Mouse (Mus musculus): ENCODE data around the gene Cand2.
A peak's percentile ranks its signal among the peaks of the same experiment; 100 is the strongest.

Cand2 gene

DNA sequence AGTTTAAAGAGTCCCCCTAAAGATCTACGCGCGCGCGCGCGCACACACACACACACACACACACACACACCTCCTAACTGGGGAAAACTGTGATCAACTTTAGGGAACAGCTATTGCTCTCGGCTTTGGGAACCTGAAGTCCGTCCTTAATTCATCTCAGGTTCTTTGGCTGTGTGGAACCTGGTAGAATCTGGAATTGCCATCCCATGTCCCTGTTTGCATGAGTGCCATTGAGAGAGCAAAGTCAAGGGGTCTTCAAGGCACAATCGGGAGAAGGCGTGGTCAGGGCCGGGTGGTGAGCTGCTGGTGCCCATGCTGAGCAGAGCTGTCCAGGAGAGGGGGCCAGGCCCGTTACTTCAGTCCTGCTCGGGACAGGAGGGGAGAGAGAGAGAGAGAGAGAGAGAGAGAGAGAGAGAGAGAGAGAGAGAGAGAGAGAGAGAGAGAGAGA lies 348 bp upstream of the Cand2 start:
- DNase-seq (ENCODE audit: low read depth, low spot score): peak; percentile 64

GRCm38 (mm10) chr6:115775838-115776237 lies 1.5 kb downstream of the Cand2 start:
- DNase-seq (ENCODE audit: low read depth, low spot score): no peak

GRCm38 (mm10) chr6:115776363-115776762 lies 2.0 kb downstream of the Cand2 start:
- no peak for DNase-seq (ENCODE audit: low read depth, low spot score)

- peak; percentile 61 for DNase-seq (ENCODE audit: low read depth, low spot score)
Observed at GRCm38 (mm10) chr6:115782781-115783180, 8.4 kb downstream of the Cand2 start.

GRCm38 (mm10) chr6:115791016-115791415 lies 16.7 kb downstream of the Cand2 start:
- DNase-seq (ENCODE audit: low read depth, low spot score): peak; percentile 50

DNA sequence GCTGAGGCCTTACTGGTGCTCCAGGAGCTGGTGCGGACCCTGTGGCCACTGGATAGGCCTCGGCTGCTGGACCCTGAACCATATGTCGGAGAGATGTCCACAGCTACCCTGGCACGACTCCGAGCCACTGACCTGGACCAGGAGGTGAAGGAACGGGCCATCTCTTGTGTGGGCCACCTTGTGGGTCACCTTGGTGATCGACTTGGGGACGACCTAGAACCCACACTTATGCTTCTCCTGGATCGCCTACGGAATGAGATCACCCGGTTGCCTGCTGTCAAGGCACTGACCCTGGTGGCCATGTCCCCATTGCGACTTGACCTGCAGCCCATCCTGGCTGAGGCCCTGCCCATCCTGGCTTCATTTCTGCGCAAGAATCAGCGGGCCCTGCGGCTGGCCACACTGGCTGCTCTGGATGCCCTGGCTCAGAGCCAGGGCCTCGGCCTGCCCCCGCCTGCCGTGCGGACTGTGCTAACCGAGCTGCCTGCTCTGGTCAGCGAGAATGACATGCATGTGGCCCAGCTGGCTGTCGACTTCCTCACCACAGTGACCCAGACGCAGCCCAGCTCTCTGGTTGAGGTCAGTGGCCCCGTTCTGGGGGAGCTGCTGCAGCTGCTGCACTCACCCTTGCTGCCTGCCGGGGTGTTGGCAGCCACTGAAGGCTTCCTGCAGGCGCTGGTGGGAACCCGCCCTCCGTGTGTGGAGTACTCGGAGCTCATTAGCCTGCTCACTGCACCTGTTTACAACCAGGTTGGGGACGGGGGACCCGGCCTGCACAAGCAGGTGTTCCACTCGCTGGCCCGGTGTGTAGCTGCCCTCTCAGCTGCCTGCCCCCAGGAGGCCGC lies 17.7 kb downstream of the Cand2 start:
- DNase-seq (ENCODE audit: low read depth, low spot score): no peak

DNA sequence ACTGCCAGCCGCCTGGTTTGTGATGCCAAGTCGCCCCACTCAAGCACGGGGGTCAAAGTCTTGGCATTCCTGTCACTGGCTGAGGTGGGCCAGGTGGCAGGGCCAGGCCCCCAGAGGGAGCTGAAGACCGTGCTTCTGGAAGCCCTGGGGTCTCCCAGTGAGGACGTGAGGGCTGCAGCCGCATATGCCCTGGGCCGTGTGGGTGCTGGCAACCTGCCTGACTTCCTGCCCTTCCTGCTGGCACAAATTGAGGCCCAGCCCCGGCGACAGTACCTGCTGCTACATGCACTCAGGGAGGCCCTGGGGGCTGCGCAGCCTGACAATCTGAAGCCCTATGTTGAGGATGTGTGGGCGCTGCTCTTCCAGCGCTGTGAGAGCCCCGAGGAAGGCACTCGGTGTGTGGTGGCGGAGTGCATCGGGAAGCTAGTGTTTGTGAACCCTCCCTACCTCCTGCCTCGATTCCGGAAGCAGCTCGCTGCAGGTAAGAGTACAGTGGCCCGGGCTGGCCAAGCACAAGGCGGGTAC lies 18.4 kb downstream of the Cand2 start:
- DNase-seq (ENCODE audit: low read depth, low spot score): no peak

GRCm38 (mm10) chr6:115801811-115802210 lies 27.5 kb downstream of the Cand2 start:
- no peak for DNase-seq (ENCODE audit: low read depth, low spot score)

DNA sequence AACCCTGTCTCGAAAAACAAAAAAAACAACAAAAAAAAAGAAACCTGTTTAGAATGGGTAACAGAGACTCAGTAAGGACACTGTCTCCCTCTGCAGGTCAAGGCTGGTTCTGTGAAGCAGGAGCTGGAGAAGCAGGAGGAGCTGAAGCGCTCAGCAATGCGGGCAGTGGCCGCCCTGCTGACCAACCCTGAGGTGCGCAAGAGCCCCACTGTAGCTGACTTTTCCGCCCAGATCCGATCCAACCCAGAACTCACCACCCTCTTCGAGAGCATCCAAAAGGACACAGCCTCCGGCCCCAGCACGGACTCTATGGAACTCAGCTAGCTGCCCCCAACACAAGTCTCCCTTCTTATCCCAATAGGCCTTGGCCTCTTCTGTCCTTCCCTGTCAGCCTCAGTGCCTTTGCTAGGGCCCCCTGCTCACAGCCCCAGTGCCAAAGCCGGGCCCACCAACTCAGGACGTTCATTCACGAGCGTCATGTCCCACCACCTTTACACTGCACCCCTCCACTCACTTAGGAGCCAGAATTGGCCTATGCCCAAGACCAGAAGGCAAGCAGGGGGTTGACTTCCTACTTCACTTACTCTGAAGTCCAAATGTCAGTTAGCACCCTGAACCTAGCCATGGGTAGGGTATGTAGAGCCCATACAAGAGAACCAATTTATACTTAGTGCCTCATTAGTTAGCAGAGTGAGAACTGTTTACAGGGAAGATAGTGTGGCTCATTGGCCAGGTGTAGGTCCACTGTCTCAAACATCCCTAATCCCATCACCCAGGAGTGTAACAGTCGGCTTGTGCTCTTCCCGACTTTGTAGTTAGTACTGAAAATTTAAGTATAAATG lies 29.4 kb downstream of the Cand2 start:
- DNase-seq (ENCODE audit: low read depth, low spot score): peak; percentile 87

DNA sequence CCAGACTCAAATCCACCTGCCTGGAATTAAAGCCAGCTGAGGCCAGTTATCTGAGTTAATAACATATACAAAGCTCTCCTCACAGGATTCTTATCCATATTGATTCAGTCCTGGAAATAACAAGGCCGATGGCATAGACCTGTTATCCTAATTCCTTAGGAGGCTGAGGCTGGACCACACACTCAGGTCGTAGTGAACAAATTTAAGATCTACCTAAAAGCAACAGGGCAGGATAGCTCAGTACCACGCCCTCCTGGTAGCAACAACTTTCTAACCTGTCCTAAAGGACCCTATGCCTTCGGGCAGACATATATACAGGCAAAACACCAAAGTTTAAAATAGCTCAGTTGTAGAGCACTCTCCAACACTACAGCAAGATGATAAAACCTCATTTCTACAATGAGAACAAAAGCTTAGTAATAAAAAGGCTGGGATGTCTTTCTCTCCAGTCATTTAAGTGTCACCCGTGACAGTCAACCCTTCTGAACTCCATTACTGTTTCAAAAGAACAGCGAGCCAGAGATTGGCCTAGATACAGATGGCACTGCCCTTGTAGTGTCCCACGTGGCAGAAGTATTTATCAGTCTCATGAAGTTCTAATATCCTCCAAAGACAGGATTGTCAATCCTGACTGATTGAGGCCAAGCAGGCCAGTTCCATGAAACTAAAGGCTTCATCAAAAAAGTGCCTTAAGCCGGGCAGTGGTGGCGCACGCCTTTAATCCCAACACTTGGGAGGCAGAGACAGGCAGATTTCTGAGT lies 30.3 kb downstream of the Cand2 start:
- peak; percentile 64 for DNase-seq (ENCODE audit: low read depth, low spot score)

- no peak for DNase-seq (ENCODE audit: low read depth, low spot score)
Observed at GRCm38 (mm10) chr6:115807464-115808195, 33.3 kb downstream of the Cand2 start.

- DNase-seq (ENCODE audit: low read depth, low spot score): no peak
Observed at GRCm38 (mm10) chr6:115808196-115808487, 33.8 kb downstream of the Cand2 start.

DNA sequence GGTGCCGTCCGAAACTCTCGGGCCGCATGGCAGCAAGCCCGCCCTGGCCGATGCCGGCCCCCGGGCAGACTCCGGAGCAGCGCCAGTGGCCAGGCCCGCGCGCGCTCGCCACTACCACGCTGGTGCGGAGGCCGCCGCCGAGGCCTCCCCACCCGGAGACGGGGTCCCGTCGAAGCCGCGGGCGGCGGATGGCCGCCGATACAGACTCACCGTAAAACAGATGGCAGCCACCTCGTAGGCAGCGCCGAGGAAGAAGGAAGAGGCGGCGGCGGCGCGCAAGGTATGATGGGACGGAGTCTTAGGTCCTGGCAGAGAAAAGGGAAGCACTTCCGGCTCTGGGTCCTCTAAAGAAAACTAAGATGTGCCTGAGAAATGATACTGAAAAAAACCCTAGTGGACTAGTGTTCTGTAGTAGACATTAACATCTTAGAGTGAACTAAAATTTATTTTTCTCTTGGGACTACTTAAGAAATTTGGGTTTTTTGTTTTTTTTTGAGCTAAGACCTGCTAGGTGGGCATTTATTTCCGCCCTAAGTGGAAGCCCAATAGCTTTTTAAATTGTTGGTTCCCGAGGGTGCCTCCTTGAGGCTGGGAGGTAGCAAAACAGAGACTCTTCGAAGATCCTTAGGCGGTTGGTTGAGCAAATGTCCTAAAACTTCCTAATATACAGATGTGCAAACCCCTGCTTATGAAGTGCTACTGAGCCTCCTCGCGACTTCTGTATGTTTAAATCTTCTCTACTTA lies 34.3 kb downstream of the Cand2 start, which contains the start of gene Rpl32:
Rpl32 (minus strand) TSS at position 260 of the 744 bp plus-strand sequence.
- peak; percentile 93 for DNase-seq (ENCODE audit: low read depth, low spot score)

- DNase-seq (ENCODE audit: low read depth, low spot score): peak; percentile 80
Observed at GRCm38 (mm10) chr6:115811606-115812005, 37.3 kb downstream of the Cand2 start.

- DNase-seq (ENCODE audit: low read depth, low spot score): peak; percentile 77
Observed at GRCm38 (mm10) chr6:115814104-115814503, 39.8 kb downstream of the Cand2 start.

- DNase-seq (ENCODE audit: low read depth, low spot score): no peak
Observed at GRCm38 (mm10) chr6:115815041-115815440, 40.7 kb downstream of the Cand2 start.

DNA sequence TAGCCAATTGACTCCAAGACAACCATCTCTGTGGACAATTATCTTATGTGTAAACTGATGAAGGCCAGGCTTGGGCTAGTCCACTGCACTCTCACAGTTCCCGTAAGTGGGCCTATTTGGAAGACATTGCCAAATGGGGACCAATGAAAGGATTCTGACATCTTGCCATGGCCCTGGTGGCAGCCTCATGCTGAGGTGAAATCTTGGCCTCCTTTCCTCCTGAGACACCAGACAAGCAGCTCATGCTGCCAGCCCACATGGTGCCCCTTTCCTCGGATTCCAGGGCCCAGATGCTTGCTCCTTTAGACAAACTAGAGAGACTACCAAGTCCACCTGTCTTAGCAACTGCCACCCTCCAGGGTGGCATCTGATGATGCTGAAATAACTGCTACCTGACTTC lies 43.8 kb downstream of the Cand2 start:
- no peak for DNase-seq (ENCODE audit: low read depth, low spot score)

- DNase-seq (ENCODE audit: low read depth, low spot score): no peak
Observed at GRCm38 (mm10) chr6:115821216-115821993, 47.1 kb downstream of the Cand2 start.

DNA sequence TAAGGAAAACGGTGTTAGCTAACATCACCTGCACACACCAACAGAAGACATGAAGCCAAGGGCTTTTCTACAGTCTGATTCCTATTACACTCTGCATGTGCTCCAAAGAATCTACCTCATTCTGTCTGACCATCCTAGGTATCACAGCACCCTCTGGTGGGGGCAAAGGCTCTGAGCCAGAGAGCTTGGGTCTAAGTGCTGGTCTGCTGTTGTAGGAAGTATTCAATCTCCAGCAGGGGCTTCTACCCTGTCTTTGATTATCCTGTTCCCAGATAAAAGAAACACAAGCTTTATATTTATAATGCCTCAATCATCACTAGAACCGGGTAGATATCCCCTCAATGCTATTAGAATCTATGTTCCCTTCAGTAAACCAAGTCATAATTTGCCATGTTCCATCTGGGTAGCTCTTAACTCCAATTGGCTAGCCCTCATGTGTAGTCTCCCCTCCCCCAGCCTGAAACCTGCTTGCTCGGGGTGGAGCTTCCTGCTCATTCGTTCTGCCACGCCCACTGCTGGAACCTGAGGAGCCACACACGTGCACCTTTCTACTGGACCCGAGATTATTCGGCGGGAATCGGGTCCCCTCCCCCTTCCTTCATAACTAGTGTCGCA lies 49.6 kb downstream of the Cand2 start:
- DNase-seq (ENCODE audit: low read depth, low spot score): peak; percentile 76

Measured in ZHBTc4 (cell line).